Mouse (Mus musculus) adrenal gland, postnatal 25 days (tissue): Measurements from ENCODE around the gene Gstcd. TPM values are rescaled to one million over a fixed set of nuclear protein-coding genes. Genes with fewer than 3 reads are reported as not detected.

Experiments
- DNase-seq: peaks from one replicate; pipeline ENCODE4 v3.0.0; 2021; ENCODE audit warnings: mixed read lengths
- total RNA-seq: library from RNA; stranded (reverse); gene quantifications from 2 replicates; pipeline ENCODE4 v1.2.3, GENCODE M21; 2021

The Gstcd gene
- total RNA-seq, 1 experiment from 2014 or later = 16.9 TPM

GRCm38 (mm10) chr3:132940181-132940990, 151.4 kb downstream of the Gstcd start:
- DNase-seq = no peak

GRCm38 (mm10) chr3:132939006-132939405, 152.8 kb downstream of the Gstcd start:
- no peak for DNase-seq

GRCm38 (mm10) chr3:132934649-132935048, 157.2 kb downstream of the Gstcd start:
- no peak for DNase-seq

Other genes with a start within 250 kb of the Gstcd start
- 11.5 TPM in 2 replicates for gene Npnt, start 141.7 kb downstream of the Gstcd start, total RNA-seq
- gene Ints12, start 193 bp downstream of the Gstcd start, total RNA-seq = 11.1 and 15.5 TPM in 2 replicates
- gene Arhgef38, start 142.9 kb upstream of the Gstcd start, total RNA-seq = not detected in 2 replicates
- gene Ppa2, start 218.1 kb upstream of the Gstcd start, total RNA-seq = 48.7 and 53.2 TPM in 2 replicates